Mouse (Mus musculus) Patski (cell line): ENCODE measurements around the gene Cnga2. TPM values are rescaled to one million over a fixed set of nuclear protein-coding genes. Genes with fewer than 3 reads are reported as not detected.
A peak's percentile ranks its signal among the peaks of the same experiment; 100 is the strongest.
"Not testable (repeated sequence)": the region's sequence is repeated elsewhere in the genome, so short reads cannot be mapped to it uniquely, and the experiment has no call there.

ENCODE experiments used
- ATAC-seq: fragments of 100-300 bp; one replicate; pipeline ENCODE4 v1.8.0; 2021
- CTCF ChIA-PET: fragments of 350-600 bp; sonication (Branson Sonifier 250); formaldehyde crosslinking; loops from one replicate; lab custom pipeline; 2022; ENCODE audit warnings: inconsistent platforms; lab: Charles Lee
- POLR2A ChIA-PET: fragments of 350-600 bp; sonication (Branson Sonifier 250); formaldehyde crosslinking; loops from one replicate; lab custom pipeline; 2022; ENCODE audit warnings: antibody characterized with exemption, inconsistent platforms; lab: Charles Lee
- DNase-seq: peaks from one replicate; pipeline ENCODE4 v3.0.0-alpha.2; 2011; ENCODE audit warnings: low read depth, low spot score
- H3K27me3 ChIP-seq: fragments of 371-371 bp; one replicate; pipeline ENCODE4 v1.5.1; 2021
- CTCF ChIP-seq: fragments of 100-300 bp; IDR thresholded peaks from one replicate; pipeline ENCODE4 v1.5.1; 2021
- in situ Hi-C: fragments of 300-500 bp; cut with MboI; formaldehyde crosslinking; loops from 3 replicates; pipeline ENCODE4 v1.11.1; 2018; ENCODE audit warnings: low pct_unique_long_range_greater_than_20kb, mixed read lengths
- polyA plus RNA-seq: library from polyadenylated mRNA; unstranded; gene quantifications from one replicate; pipeline ENCODE4 v1.2.3, GENCODE M21; 2021

Cnga2 gene
- not detected for polyA plus RNA-seq

DNA sequence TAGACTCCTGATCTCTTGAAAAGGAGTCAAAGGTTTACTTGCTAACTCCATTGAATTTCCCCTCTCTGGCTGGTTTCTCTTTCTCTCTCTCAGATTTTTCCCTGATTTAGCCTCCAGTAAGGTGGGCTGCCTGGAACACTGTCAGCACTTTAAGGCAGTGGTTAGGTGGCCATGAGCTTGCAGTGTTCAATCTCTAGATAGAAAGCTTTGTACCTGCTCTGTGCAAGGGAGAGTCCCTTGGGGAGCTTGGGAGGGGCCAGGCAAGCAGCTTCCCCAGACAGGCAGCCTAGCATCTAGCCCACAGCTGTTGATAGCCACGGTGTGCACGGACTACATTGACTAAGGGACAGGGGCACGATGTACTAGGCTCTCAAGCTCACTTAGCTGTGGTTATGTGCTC lies at the start of gene Cnga2:
TSS of gene Cnga2 (plus strand) at position 301 of the 400 bp plus-strand sequence.
- CTCF ChIA-PET = no interaction called here
- TF ChIP-seq CTCF = no peak

DNA sequence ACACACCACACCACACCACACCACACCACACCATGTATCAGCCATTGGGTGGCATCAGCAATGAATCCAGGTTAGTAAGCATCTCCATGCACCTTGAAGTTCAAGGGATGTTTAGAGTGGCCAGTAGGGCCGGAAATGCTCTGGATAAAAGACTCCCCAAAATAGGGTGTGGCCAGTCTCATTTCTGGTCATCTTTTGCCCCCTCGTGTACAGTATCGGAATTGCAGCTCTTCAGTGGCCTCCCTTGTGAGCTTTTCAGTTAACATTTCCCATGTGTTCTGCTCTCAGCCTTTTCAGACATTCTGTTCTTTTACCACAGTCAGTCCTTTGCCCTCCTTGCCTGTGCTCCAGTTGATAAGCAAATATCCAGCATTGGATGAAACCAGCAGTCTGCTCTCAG lies 45.0 kb upstream of the Cnga2 start:
- DNase-seq (no peak), ATAC-seq (peak; percentile 26)
- in situ Hi-C loops = no loop called here
- ChIA-PET POLR2A (no interaction called here), CTCF (interaction anchor here (1.5 to 3.2 kb wide), 2 partner anchors 293 to 299 kb away, joined by 4 to 17 read pairs; no protein-coding TSS in a partner anchor)
- peaks cover 17% of the 10 kb centered on the region for H3K27me3 ChIP-seq
- peak; percentile 74 for TF ChIP-seq CTCF

More for the DNA sequence above, at the start of gene Cnga2:
- ATAC-seq = no peak
- DNase-seq = no peak
- peaks cover 13% of the 10 kb centered on the region for H3K27me3 ChIP-seq
- POLR2A ChIA-PET = no interaction called here
- in situ Hi-C loops = no loop called here

GRCm38 (mm10) chrX:71958366-71958765 lies 33.3 kb upstream of the Cnga2 start:
- ATAC-seq (no peak), DNase-seq (no peak)
- in situ Hi-C loops = no loop called here
- no peak for TF ChIP-seq CTCF
- POLR2A ChIA-PET = no interaction called here
- peaks cover 10% of the 10 kb centered on the region for H3K27me3 ChIP-seq
- CTCF ChIA-PET = no interaction called here

- ChIA-PET POLR2A (no interaction called here), CTCF (no interaction called here)
- no peak for TF ChIP-seq CTCF
- in situ Hi-C loops = no loop called here
- DNase-seq (no peak), ATAC-seq (no peak)
- H3K27me3 ChIP-seq = no peaks in the 10 kb centered on the region
Measured at GRCm38 (mm10) chrX:71962073-71963051, 29.3 kb upstream of the Cnga2 start, which contains the start of gene Prrg3. Gene Prrg3 (plus strand): TSS chrX:71962624.

GRCm38 (mm10) chrX:71963275-71963912 lies 28.3 kb upstream of the Cnga2 start:
- DNase-seq (no peak), ATAC-seq (no peak)
- in situ Hi-C loops = no loop called here
- CTCF ChIA-PET = no interaction called here
- POLR2A ChIA-PET = no interaction called here
- no peak for TF ChIP-seq CTCF
- H3K27me3 ChIP-seq = no peaks in the 10 kb centered on the region

DNA sequence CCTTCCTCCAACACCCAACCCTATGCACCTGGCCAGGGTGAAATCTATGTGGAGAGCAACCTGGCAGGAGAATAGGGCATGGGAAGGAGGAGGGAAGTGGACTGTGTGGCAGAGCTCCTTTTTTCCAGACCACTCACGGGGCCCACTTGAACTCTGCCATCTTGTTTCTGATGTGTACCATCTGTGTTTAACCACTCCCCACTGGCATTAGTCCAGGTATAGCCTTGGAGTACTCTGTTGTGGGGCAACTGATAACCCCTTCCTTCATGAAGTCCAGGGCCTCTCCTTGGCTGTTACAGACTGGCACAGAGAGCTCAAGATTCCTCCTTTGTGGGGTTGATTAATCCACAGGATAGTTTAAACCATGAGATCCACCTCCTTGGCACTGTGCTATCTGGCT lies 23.4 kb upstream of the Cnga2 start:
- CTCF ChIA-PET = interaction anchor here (1.2 to 1.8 kb wide), 3 partner anchors 9 to 320 kb away, joined by 4 to 7 read pairs (median 4); no protein-coding TSS in a partner anchor
- POLR2A ChIA-PET = no interaction called here
- peaks cover 18% of the 10 kb centered on the region for H3K27me3 ChIP-seq
- ATAC-seq (no peak), DNase-seq (no peak)
- in situ Hi-C loops = no loop called here
- no peak for TF ChIP-seq CTCF

DNA sequence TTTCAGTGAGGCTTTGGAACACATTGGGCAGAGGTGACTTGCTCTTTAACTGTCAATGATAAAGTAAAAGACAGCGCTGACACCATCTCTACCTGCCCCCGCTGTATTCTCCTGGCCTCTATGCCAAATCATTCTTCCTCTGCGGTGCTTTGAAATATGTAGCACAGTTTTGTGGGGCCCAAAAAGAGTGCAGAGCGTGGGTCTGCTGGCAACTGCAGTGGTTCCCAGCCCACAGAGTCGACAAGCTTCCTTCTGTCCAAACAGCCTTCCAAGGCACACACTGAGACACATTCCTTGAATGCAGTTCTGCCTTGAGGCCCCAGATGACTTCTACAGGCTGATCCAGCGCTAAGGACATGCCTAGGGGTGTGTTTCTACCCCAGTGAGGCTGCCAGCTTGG lies 22.8 kb upstream of the Cnga2 start:
- ChIA-PET POLR2A (no interaction called here), CTCF (interaction anchor here (1.2 to 1.8 kb wide), 3 partner anchors 9 to 320 kb away, joined by 4 to 7 read pairs (median 4); no protein-coding TSS in a partner anchor)
- DNase-seq (no peak), ATAC-seq (no peak)
- in situ Hi-C loops = no loop called here
- peaks cover 18% of the 10 kb centered on the region for H3K27me3 ChIP-seq
- no peak for TF ChIP-seq CTCF

DNA sequence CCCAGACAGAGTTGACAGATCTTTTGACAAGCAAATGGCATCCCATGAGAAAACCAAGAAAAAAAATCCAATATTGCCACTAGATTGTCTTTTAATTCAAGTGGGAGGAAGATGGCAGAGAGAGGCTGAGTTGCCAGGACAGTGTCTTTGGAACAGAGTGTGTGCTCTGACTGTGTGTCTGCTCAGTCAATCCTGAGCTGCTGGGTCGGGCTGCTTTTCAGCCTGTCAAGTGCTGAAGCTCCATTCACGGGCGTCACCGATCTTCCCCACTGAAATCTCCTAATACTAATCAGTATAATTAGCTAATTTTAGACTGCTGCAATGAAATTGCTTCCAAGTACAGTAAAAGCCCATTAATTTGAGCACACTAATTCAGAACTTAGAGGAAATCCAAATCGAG lies 20.3 kb upstream of the Cnga2 start:
- DNase-seq (no peak), ATAC-seq (no peak)
- TF ChIP-seq CTCF = no peak
- in situ Hi-C loops = no loop called here
- ChIA-PET POLR2A (no interaction called here), CTCF (no interaction called here)
- H3K27me3 ChIP-seq = peaks cover 22% of the 10 kb centered on the region

GRCm38 (mm10) chrX:71972686-71973085 lies 19.0 kb upstream of the Cnga2 start, which contains the start of gene Fate1:
Gene Fate1 (plus strand): TSS chrX:71972986.
- POLR2A ChIA-PET = no interaction called here
- no peak for ATAC-seq

GRCm38 (mm10) chrX:71977681-71978080 lies 14.0 kb upstream of the Cnga2 start:
- peaks cover 11% of the 10 kb centered on the region for H3K27me3 ChIP-seq
- POLR2A ChIA-PET = interaction anchor here (0.6 kb wide), 1 partner anchor 40 kb away, joined by 5 read pairs; no protein-coding TSS in a partner anchor
- in situ Hi-C loops, ATAC-seq, DNase-seq, CTCF ChIA-PET: not testable (repeated sequence)

More at GRCm38 (mm10) chrX:71972686-71973085, 19.0 kb upstream of the Cnga2 start, which contains the start of gene Fate1:
- CTCF ChIA-PET = no interaction called here
- TF ChIP-seq CTCF = no peak
- H3K27me3 ChIP-seq = peaks cover 22% of the 10 kb centered on the region
- DNase-seq = no peak
- in situ Hi-C loops = no loop called here
